Mouse (Mus musculus): Measurements from ENCODE around the gene Psph. TPM values are rescaled to one million over a fixed set of nuclear protein-coding genes. Genes with fewer than 3 reads are reported as not detected.
"Not testable (repeated sequence)": the region's sequence is repeated elsewhere in the genome, so short reads cannot be mapped to it uniquely, and the experiment has no call there.

The Psph gene
- total RNA-seq (2018; cell fraction: chromatin; rRNA removed) = 10 to 100 TPM in 1 of 26 experiments, 1 to 10 TPM in 24, under 1 TPM in 1; 0.90 to 11.7 (median 3.6) TPM
- 1 to 10 TPM; 3.7 to 8.4 (median 5.8) TPM for total RNA-seq (2018; cell fraction: cytosol; rRNA removed)
- total RNA-seq (2018; cell fraction: nucleus; rRNA removed) = 1 to 10 TPM in 25 of 26 experiments, under 1 TPM in 1; 0.74 to 8.3 (median 5.0) TPM
- polyA plus RNA-seq (2018) = 3.3 to 6.5 TPM (median 5.6 TPM) in 3 replicates

DNA sequence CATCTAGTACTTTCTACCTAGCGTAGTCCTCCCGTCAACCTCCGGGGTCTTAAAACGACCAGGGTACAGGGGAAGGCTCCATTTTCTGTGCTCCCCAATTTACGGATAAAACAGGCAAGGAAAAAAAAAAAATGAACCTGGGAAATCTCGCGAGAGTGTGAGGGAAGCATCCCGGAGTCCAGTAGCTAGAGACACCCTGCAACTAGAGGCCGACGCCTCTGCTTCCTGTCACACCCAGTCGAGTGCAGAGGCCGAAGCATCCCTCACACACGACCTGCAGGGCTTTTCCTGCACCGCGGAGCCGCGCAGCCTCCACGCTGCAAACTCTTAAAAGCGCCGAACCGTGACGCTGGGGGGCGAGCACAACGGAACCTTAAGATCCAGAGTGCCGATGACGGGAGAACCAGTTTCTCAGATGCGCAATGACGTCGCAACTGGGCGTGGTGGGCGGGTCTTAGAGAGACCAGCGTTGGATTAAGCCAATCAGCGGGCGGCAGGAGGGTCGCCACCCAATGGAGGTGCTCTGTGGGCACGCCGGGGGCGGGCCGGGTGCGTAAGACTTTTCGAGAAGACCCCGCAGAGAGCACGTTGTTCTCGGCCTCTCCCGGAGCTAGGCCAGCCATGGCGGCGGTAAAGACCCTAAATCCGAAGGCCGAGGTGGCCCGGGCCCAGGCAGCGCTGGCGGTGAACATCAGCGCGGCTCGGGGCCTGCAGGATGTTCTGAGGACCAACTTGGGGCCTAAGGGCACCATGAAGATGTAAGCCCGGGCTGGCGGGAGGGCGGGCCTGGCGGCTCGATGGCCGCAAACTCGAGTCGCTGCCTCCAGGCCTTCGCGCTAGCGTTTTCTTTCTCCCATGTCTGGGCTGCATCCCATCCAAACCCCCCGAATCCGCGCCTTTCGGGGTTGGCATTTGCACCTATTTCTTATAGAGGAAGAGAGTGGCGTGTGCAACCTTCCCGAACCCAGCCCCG, at the start of gene Psph:
Gene Psph, minus strand, starts transcription at position 632 of the 973 bp plus-strand sequence.
- Histone ChIP-seq H3K27ac (peak within 1 kb of the TSS; percentile 92), H3K79me2 (ENCODE audit: inconsistent target) (peaks cover 38% of the 10 kb centered on the region), H3K36me3 (ENCODE audit: inconsistent target) (peaks cover 30% of the 10 kb centered on the region), H3K4me3 (ENCODE audit: inconsistent target) (peak within 1 kb of the TSS; percentile 70)
- under 1% methylated on average over 73 of the region's 73 CpGs for WGBS (ENCODE audit: missing documents)

DNA sequence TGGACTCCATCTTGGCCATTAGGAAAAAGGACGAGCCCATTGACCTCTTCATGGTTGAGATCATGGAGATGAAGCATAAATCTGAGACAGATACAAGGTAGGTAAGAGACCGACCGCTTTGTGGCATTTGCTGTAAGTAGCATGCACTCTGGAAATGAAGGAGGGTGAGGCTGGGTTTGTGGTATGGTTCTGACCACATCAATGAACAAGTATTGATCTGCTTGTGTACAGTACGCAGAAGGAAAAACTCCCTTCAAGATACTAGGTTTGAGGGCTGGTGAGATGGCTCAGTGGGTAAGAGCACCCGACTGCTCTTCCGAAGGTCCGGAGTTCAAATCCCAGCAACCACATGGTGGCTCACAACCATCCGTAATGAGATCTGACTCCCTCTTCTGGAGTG, 3.3 kb upstream of the Psph start:
- not testable (repeated sequence) for H3K27ac ChIP-seq; H3K4me3 ChIP-seq (ENCODE audit: inconsistent target)
- Histone ChIP-seq H3K79me2 (ENCODE audit: inconsistent target) (peaks cover 39% of the 10 kb centered on the region), H3K36me3 (ENCODE audit: inconsistent target) (peaks cover 53% of the 10 kb centered on the region)
- 96% methylated on average over 4 of the region's 8 CpGs for WGBS (ENCODE audit: missing documents)

GRCm38 (mm10) chr5:129787818-129788593, 757 bp upstream of the Psph start:
- H3K79me2 ChIP-seq (ENCODE audit: inconsistent target) = peaks cover 39% of the 10 kb centered on the region
- H3K36me3 ChIP-seq (ENCODE audit: inconsistent target) = peaks cover 38% of the 10 kb centered on the region
- H3K4me3 ChIP-seq (ENCODE audit: inconsistent target) = peak overlapping the region; percentile 70
- peak overlapping the region; percentile 31 for H3K27ac ChIP-seq
- 11% methylated on average over 11 of the region's 11 CpGs for WGBS (ENCODE audit: missing documents)

- WGBS (ENCODE audit: missing documents) = 78% methylated on average over 6 of the region's 6 CpGs
- peak overlapping the region; percentile 70 for H3K4me3 ChIP-seq (ENCODE audit: inconsistent target)
- H3K79me2 ChIP-seq (ENCODE audit: inconsistent target) = peaks cover 34% of the 10 kb centered on the region
- peaks cover 20% of the 10 kb centered on the region for H3K36me3 ChIP-seq (ENCODE audit: inconsistent target)
- peak overlapping the region; percentile 92 for H3K27ac ChIP-seq
These were observed 1.1 kb downstream of the Psph start for GRCm38 (mm10) chr5:129786161-129786560.

DNA sequence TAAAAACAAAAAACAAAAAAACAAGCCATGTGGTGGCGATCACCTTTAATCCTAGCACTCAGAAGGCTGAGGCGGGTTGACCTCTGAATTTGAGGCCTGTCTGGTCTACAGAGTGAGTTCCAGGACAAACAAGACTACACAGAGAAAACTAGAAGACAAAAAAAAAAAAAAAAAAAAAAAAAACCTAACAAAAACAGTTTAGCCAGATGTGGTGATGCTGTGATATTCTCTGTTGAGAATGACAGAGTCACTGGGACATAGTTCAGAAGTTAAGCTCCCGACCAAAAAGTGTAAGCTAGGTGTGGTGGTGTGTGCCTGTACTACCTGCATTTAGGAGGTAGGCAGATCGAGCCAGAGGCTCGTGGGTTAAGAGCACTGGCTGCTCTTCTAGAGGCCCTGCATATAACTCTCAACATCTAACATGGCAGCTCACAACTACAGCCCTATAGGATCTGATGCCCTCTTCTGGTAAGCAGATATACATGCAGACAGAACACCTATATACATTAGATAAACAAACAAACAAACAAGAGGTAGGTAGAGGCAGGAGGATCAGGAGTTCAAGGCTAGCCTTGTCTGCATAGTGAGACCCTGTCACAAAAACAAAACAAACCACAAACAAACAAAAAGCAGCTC, 1.9 kb downstream of the Psph start:
- Histone ChIP-seq H3K36me3 (ENCODE audit: inconsistent target) (peaks cover 16% of the 10 kb centered on the region; the same call in 1 of the 2 replicates), H3K4me3 (ENCODE audit: inconsistent target) (no peak overlapping the region), H3K27ac (no peak overlapping the region), H3K79me2 (ENCODE audit: inconsistent target) (peaks cover 31% of the 10 kb centered on the region)
- 97% methylated on average over 5 of the region's 5 CpGs for WGBS (ENCODE audit: missing documents)

DNA sequence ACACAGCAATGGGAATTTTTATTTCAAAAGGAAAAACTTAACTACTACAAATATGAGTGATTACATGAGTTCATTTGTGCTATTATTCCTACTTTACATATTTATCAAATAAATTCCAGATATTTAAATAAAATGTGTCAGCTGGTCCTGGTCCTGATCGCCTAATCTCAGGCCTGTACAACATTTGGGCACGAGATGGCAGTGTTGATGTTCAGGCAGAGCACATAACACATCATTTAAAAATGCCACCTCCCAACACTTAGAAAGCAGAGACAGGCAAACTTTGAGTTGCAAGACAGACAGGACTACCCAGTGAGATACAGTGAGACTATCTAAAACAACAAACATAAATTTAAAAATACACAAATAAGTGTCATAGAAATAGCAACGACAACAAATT, 5.0 kb downstream of the Psph start:
- Histone ChIP-seq H3K79me2 (ENCODE audit: inconsistent target) (no peaks in the 10 kb centered on the region; the same call in 1 of the 2 replicates), H3K36me3 (ENCODE audit: inconsistent target) (no peaks in the 10 kb centered on the region), H3K4me3 (ENCODE audit: inconsistent target) (no peak overlapping the region), H3K27ac (no peak overlapping the region)
- WGBS (ENCODE audit: missing documents) = 29% methylated on average over 3 of the region's 3 CpGs

GRCm38 (mm10) chr5:129780131-129780530, 7.1 kb downstream of the Psph start:
- H3K79me2 ChIP-seq (ENCODE audit: inconsistent target) = no peaks in the 10 kb centered on the region
- 100% methylated on average over 3 of the region's 3 CpGs for WGBS (ENCODE audit: missing documents)
- no peak overlapping the region for H3K27ac ChIP-seq
- no peak overlapping the region for H3K4me3 ChIP-seq (ENCODE audit: inconsistent target)
- no peaks in the 10 kb centered on the region for H3K36me3 ChIP-seq (ENCODE audit: inconsistent target)

- Histone ChIP-seq H3K4me3 (ENCODE audit: inconsistent target) (peak overlapping the region; percentile 70), H3K27ac (no peak overlapping the region), H3K36me3 (ENCODE audit: inconsistent target) (no peaks in the 10 kb centered on the region), H3K79me2 (ENCODE audit: inconsistent target) (no peaks in the 10 kb centered on the region)
- WGBS (ENCODE audit: missing documents) = 4% methylated on average over 31 of the region's 32 CpGs
These were observed 8.1 kb downstream of the Psph start for GRCm38 (mm10) chr5:129778996-129779716.

DNA sequence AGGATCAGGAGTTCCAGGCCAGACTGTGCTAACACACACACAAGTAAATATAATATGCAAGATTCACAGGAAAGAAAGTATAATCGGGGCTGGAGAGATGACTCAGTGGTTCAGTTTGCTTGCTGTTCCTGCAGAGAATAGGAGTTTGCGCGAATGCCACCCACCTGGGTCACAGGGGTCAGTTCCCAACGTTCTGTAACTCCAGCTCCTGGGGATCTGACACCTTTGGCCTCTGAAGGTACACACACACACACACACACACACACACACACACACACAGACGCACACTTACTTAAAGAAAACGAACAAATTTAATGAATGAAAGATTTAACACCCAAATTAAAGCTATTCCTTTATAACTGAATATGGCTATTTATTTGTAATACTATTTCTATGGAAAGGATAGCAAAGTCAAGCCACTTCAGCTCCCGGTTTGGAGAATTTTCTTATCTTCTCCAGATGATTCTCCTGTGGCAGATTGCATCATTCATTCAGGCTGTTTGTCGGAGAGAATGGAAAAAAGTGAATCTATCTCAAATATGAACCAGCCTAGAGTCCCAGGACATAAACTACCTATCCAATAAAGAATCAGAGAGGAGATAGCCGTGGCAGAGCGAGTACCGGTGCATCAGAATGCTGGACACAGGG, 8.8 kb downstream of the Psph start:
- 38% methylated on average over 11 of the region's 11 CpGs for WGBS (ENCODE audit: missing documents)
- Histone ChIP-seq H3K27ac (no peak overlapping the region), H3K79me2 (ENCODE audit: inconsistent target) (no peaks in the 10 kb centered on the region), H3K36me3 (ENCODE audit: inconsistent target) (no peaks in the 10 kb centered on the region), H3K4me3 (ENCODE audit: inconsistent target) (peak overlapping the region; percentile 70)

- Histone ChIP-seq H3K79me2 (ENCODE audit: inconsistent target) (no peaks in the 10 kb centered on the region), H3K36me3 (ENCODE audit: inconsistent target) (no peaks in the 10 kb centered on the region), H3K4me3 (ENCODE audit: inconsistent target) (no peak overlapping the region), H3K27ac (no peak overlapping the region)
- WGBS (ENCODE audit: missing documents) = 93% methylated on average over 3 of the region's 3 CpGs
These were observed 12.6 kb downstream of the Psph start for GRCm38 (mm10) chr5:129774661-129775060.

- H3K36me3 ChIP-seq (ENCODE audit: inconsistent target) = not testable (repeated sequence)
These were observed 13.9 kb downstream of the Psph start for GRCm38 (mm10) chr5:129773330-129773729.

GRCm38 (mm10) chr5:129772433-129772832, 14.8 kb downstream of the Psph start:
- Histone ChIP-seq H3K27ac (no peak overlapping the region), H3K79me2 (ENCODE audit: inconsistent target) (no peaks in the 10 kb centered on the region), H3K4me3 (ENCODE audit: inconsistent target) (no peak overlapping the region), H3K36me3 (ENCODE audit: inconsistent target) (no peaks in the 10 kb centered on the region)
- WGBS (ENCODE audit: missing documents) = 87% methylated on average over 10 of the region's 10 CpGs

More at GRCm38 (mm10) chr5:129773330-129773729, 13.9 kb downstream of the Psph start:
- WGBS (ENCODE audit: missing documents) = 97% methylated on average over 3 of the region's 4 CpGs
- not testable (repeated sequence) for H3K27ac ChIP-seq; H3K79me2 ChIP-seq (ENCODE audit: inconsistent target); H3K4me3 ChIP-seq (ENCODE audit: inconsistent target)
